Mouse (Mus musculus): ENCODE data around the gene Erich3.
"Not testable (repeated sequence)": the region's sequence is repeated elsewhere in the genome, so short reads cannot be mapped to it uniquely, and the experiment has no call there.

Gene Erich3

DNA sequence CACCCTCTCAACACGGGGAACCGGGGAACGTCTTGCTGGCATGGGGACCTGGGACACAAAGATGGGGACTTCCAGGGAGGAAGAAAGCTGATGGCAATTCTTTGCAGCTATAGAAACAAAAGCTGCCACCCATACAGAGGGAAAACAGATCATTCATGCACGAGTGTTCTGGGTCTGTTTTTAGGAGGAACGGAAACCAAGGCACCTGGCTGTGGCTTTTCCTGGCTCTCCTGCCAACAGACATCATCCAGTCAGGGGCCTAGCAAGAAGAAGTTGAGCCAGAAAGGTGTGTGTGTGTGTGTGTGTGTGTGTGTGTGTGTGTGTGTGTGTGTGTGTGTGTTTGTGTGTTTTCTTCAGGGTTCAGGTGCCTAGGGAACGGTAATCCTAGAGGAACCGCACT, at the start of gene Erich3:
Erich3 (plus strand) TSS at position 315 of the 400 bp plus-strand sequence.
- no peak for DNase-seq

GRCm38 (mm10) chr3:154614771-154615170, 48.9 kb upstream of the Erich3 start:
- DNase-seq, result no peak

- DNase-seq, result no peak
Observed at GRCm38 (mm10) chr3:154615304-154615703, 48.4 kb upstream of the Erich3 start.

DNA sequence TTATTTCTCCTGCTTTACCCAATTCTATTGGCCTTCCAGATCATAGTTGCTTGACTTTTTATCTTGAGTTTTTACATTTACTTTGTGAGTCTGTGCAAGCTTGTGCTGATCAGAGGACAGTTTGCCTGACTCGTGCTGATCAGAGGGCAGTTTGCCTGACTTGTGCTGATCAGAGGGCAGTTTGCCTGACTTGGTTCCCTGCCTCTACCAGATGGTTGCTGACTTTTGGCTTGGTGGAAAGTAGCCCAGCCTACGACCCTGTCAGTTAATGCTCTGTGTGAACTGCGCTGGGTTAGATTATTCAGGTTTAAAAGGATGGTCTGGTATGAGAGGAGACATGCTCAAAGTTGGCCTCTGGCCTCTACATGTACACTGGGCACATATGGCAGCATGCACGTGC, 47.6 kb upstream of the Erich3 start:
- DNase-seq, result no peak

- no peak for DNase-seq
Observed at GRCm38 (mm10) chr3:154628284-154628683, 35.4 kb upstream of the Erich3 start.

- not testable (repeated sequence) for DNase-seq
Observed at GRCm38 (mm10) chr3:154631281-154631680, 32.4 kb upstream of the Erich3 start.

DNA sequence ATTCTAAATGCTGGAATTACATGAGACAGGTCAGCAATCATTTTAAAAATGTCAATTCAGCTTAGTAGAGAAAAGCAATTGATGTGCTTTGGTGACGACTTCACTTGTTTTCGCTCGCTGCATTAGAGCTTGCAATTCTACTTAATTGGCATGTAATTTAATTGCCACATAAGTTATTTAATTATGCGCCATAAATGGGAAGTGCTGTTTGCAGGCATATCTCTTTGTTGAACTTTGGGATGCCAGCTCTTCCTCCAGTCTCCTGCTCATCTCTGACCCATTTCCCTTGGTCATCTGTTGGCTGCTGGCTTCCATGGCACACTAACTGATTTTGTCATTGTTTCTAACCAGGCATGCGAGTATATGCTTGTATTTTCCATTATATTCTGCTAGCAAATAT, 30.6 kb upstream of the Erich3 start:
- DNase-seq, result no peak

DNA sequence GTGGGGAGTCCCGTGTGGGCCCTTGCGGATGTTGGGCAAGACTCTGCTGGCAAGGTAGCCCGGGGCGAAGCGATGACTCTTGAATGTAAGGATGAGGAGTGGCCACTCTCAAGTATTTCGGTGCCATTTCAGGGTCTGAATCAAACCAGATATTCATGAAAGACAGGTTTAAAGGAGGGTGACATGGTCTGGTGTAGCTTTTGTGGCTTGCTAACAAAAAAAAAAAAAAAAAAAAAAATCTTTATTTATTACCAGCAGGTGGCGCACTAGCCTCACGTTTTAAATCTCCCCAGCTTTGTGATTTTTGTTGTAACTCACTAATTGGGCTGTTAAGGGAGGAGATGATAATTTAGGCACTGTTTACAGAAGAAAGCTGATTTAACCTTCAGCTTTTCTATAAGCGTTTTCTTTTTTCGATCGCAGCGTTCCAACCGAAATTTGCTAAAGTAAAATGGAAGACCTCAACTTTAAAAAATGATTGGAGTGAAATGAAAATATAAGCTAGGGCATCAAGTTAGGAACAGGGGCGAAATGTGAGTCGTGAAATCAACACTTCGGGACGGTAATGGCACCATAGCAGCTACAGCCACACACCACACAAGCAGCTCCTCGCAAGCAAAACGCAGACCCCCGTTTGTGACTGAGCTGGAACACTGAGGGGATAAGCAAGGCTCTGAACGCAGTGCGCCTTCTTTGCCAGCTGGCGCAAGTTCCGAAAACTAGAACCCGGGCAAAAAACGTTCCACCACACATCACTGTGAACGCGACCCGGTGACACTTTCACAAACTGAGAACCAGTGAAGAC, 16.8 kb upstream of the Erich3 start:
- DNase-seq, result peak; percentile 20 to 22

GRCm38 (mm10) chr3:154647443-154647780, 16.2 kb upstream of the Erich3 start:
- DNase-seq, result no peak

DNA sequence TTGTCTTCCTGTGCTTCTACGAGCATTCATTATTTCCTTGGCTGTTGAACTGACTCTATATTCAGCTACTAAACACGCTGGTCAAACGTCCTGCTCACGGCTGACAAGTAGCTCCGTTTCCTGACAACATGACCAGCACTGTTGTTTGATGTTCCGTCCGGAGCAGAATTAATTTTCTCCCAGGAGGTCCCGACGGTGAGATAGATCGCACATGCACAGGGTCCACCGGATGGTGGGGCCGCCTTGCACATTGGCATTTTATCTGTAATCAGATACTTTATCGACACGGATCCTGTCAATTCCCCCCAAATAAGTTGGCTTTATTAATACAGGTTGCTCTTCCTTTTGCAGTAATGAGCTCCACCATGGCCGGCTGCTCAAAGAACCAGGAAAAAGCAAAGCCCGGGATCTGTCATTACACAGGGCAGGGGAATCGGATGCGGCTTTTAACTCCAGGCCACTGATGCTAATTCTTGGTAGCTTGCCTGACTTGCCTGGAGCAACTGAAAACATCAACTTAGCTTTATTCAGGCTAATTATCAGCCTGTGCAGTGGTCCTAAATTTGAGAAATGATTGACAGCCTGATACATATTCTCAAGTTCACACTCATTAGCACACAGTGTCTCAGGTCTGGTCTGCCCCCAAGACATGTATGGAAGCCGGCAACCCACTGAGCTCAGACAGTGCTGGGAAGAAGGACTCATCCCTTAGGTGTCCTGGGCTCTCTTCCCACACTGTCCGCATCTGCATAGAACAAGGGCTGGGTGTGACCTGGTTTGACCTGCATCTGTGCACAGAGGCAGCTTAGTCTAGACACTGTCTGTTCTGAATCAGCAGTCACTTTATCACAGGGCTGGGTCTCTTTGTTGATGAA, 14.0 kb upstream of the Erich3 start:
- DNase-seq, result no peak

DNA sequence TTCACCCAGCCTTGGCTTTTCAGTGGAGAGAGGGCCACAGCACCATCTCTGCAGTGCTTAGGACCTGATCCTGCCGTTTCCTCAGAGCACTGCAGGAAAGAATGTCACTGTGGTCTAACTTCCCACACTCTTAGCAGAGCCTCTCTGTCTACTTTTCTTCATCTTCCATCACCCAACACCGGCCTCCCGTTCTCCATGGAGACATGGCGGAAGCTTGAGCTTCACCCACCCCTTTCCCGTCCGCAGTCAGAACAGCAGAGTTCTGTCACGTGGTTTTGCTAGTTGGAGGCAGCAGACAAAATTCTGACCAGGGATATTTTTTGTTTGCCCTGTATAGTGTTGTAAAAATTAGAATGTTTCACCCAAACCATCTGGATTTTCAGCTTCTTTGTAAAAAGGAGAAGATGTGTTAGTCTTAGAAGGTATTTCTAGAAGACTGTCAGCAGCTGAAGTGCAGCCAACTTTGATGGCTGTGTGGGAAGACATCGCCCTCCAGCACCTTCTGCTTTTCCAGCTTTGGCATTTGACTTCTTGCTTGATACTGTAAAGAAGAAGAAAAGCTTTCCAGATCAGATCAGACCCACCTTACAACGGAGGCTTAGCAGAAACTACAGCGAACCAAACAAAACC, 12.4 kb upstream of the Erich3 start:
- DNase-seq, result no peak

DNA sequence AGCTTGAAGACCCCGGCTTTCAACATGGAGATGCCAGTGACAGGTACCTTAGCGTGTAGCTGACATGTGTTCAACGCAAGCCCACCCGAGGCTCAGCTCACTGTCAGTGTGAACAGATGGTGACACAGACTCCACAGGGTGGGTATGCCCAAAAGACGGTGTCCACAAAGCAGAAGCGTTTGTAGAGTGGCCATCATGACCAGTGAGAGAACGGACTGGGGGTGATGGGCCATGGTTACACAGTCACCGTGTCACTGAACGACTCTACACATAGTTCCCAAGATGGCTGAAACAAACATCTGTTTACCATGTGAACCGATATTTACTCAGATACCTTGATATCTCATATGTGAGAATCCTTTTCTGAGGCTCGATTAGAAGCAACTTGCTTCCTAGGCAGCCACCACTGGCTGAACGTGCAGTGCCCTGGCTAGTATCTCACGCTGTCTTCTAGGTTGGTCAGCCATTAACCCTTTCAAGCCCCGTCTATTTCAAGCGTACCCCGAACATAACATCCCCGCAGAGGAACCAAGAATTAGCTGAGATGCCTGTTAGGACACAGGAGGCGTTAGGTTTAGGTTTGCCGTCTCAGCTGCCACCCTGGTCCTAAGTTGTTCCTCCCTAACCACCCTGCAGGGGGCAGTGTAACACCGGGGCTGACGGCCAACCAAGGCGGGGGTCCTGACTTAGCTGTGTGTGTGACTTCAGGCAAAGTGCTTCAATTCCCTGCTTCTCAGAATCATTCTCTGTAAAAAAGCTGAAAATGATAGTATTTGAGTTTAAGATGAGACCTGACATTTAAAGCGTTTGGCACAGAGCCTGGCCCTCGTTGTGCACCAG, 10.9 kb upstream of the Erich3 start:
- peak; percentile 76 to 81 for DNase-seq

- no peak for DNase-seq
Observed at GRCm38 (mm10) chr3:154653454-154653853, 10.2 kb upstream of the Erich3 start.

- no peak for DNase-seq
Observed at GRCm38 (mm10) chr3:154654284-154654683, 9.4 kb upstream of the Erich3 start.

DNA sequence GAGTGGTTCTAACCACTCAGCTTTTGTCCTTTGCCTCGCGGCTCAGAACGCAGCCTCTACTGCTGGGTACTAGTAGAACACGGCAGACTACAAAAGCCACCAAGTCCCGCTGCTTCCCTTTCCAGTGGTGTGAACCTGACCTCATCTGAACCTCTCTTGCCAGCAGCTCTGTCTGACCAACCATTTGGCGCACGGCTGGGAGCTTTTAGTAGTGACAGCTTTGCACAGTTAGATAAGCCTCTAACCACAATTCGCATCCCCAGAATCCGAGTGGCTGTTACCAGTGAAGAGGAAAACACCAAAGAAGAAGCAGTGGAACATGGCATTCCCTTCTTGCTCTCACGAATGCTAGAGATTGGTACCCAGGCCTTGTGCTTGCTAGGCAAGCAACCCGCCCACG, 8.8 kb upstream of the Erich3 start:
- peak in 1 of 2 experiments; percentile 20 for DNase-seq

DNA sequence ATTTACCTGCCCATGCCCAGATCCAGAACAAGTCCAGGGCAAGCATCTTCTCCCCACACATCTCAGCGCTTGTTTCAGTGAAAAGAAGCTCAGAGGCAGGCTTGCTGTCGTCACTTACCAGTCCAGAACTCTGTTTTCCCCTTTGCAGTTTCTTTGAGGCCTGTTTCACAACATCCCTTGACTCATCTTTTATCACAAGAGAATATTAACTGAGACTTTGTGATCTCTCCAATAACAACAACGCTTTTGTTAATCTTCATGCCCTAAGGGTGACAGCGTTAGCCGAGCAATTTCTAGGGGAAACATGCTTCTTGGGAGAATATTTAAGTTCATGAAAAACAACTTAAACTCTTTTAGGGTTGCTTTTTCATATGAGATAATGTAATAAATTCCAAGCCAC, 7.9 kb upstream of the Erich3 start:
- no peak for DNase-seq

- peak; percentile 80 to 87 for DNase-seq
Observed at GRCm38 (mm10) chr3:154663976-154664581, 420 bp downstream of the Erich3 start.

DNA sequence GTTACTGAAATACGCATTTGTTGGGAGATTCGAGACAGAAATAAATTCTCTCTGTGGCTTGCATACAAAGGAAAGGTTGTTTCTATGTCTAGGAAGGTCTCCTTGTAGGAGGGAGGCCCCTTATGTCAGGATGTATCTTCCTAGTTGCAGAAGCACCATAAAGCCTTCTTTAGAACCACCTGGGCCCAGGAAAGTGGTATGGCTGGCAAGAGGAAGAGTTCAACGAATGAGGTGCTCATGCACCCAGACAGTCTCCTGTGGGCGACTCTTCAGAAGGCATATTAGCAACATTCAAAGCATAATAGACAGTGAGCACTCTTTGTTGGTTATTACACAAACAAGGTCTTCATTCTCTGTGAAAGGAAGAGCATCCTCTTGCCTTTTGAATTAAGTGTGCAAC, 977 bp downstream of the Erich3 start:
- peak in 1 of 2 experiments; percentile 13 for DNase-seq

DNA sequence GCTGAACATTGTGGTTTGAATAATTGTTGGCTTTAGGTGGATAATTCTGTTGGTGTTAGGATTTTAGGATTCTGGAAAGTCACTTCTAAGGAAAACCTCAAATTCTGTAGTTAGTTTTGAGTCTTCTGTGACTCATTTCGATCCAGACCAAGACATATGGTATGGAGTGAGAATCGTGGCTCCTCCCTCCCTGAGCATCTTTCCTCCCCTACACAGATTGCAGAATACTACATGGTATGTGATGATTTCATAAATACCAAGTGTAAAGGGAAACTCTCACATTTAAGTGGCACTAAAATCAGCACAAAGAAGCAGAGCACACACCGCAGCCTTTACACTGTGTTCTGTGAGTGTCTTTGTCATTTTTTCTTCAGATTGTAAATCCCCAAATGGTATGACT, 4.8 kb downstream of the Erich3 start:
- DNase-seq, result no peak

DNA sequence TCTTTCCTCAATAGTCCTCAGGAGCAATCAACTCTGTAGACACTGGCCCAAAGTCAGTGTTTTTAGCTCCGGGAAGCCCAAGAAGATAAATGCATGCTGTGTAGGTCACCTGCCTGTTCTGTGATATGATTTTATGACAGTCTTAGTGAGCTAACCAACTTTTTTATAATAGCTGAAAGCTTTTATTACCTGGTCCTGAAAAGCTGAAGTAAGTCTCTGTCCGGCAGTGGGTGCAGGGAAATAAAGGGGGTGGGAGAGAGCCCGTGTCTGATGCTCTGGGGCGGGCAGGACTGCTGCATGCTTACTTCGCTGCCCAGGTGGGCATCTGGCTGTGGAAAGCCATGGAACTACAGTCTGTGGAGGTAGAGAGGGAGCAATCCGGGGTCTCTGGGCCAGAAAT, 6.9 kb downstream of the Erich3 start:
- DNase-seq, result no peak

GRCm38 (mm10) chr3:154671013-154671412, 7.4 kb downstream of the Erich3 start:
- DNase-seq, result no peak

- no peak for DNase-seq
Observed at GRCm38 (mm10) chr3:154673326-154673725, 9.7 kb downstream of the Erich3 start.
